Mouse (Mus musculus): ENCODE data around the gene Trim52. TPM values are rescaled to one million over a fixed set of nuclear protein-coding genes. Genes with fewer than 3 reads are reported as not detected.
A peak's percentile ranks its signal among the peaks of the same experiment; 100 is the strongest.
"Not testable (repeated sequence)": the region's sequence is repeated elsewhere in the genome, so short reads cannot be mapped to it uniquely, and the experiment has no call there.

Gene Trim52
- total RNA-seq (2021) = not detected
- long read RNA-seq, experiment 1 = 0 reads
- long read RNA-seq, experiment 2 = 0 reads

GRCm38 (mm10) chr14:106105980-106106379, at the start of gene Trim52:
Trim52 (plus strand) TSS chr14:106106198.
- DNase-seq (ENCODE audit: low spot score) = no peak

- DNase-seq (ENCODE audit: low spot score) = no peak
These were observed 33.4 kb upstream of the Trim52 start for GRCm38 (mm10) chr14:106072608-106073007.

DNA sequence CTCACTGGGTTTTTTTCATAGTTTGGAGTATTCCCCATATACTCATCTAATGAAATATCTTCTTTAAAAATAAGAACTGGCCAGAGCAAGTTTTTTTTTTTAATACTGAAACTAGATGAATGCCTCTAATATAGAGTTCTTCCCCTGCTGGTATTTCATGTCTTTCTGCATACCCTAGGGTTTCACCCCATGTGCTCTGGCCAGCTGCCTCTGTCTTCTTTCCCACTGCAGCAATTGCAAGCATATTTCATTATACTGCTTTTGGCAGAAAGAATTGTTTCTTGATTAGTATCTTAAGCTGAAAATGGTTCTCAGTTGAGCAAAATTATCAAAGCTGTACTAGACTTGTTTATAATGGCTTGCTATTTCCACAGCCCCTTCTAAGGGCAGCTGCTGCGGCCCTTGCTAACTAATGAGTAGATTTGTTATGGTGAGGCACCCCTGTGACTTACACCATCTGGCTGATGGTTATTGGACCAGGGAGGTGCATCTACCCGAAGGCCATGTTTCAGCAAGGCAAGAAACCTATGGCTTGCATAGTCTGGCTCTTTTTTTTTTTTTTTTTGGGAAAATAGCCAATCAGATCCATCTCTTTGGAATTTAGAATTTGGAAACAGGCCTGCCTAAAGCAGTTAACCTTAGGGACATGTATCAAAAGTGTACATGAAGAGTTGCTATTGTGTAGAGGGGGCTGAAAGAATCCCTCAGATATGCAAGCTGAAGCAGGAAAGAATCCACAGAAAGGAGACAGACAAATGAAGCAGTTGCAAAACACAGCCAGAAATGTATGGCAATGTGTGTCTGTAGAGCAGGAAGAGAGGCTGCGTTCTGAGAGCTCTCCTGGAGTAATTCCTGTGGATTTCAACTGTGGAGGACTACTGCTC, 30.6 kb upstream of the Trim52 start:
- DNase-seq (ENCODE audit: low spot score) = peak; percentile 52

- no peak for DNase-seq (ENCODE audit: low spot score)
These were observed 17.4 kb upstream of the Trim52 start for GRCm38 (mm10) chr14:106088480-106089037.

- no peak for DNase-seq (ENCODE audit: low spot score)
These were observed 9.2 kb upstream of the Trim52 start for GRCm38 (mm10) chr14:106096816-106097215.

GRCm38 (mm10) chr14:106100858-106101257, 5.1 kb upstream of the Trim52 start:
- DNase-seq (ENCODE audit: low spot score) = no peak

- DNase-seq (ENCODE audit: low spot score) = no peak
These were observed 427 bp downstream of the Trim52 start for GRCm38 (mm10) chr14:106106425-106106824.

- no peak for DNase-seq (ENCODE audit: low spot score)
These were observed 13.4 kb downstream of the Trim52 start for GRCm38 (mm10) chr14:106119371-106119770.

DNA sequence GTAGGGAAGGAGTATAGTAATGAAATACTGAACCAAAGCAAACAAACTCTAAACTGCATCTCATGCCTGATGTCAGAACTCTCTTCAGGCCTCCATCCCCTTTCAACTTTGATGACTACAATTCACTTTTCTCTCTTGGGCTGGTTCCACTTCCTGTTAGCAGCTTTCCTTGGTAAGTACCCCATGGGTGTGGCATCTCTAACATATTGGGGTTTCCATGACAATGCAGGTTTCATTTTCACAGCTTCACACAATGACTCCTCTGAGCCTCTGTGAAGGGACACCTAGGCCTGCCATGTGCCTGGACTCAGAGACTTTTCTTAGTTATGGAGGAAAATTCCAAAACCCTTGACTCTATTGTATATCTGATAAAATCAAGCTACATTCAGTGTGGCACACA, 30.3 kb downstream of the Trim52 start:
- DNase-seq (ENCODE audit: low spot score) = no peak

DNA sequence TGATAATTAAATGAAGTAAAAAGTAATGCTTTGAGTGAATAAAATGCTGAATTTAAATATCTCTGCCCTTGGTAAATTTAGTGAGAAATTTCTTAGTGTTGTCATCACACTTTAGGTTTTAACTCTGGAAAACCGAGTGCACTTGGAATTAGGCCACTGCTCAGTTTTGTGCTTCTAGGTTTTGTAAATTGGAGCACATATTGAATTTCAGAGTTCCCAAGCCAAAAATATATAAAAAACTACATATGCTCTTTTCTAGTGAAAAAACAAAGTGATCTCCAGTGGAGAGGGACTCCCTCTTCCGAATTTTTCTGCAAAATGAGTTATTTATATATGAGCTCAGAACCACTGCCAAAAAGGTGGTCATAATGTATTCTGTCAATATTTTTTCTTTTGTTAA, 45.2 kb downstream of the Trim52 start:
- DNase-seq (ENCODE audit: low spot score) = no peak

DNA sequence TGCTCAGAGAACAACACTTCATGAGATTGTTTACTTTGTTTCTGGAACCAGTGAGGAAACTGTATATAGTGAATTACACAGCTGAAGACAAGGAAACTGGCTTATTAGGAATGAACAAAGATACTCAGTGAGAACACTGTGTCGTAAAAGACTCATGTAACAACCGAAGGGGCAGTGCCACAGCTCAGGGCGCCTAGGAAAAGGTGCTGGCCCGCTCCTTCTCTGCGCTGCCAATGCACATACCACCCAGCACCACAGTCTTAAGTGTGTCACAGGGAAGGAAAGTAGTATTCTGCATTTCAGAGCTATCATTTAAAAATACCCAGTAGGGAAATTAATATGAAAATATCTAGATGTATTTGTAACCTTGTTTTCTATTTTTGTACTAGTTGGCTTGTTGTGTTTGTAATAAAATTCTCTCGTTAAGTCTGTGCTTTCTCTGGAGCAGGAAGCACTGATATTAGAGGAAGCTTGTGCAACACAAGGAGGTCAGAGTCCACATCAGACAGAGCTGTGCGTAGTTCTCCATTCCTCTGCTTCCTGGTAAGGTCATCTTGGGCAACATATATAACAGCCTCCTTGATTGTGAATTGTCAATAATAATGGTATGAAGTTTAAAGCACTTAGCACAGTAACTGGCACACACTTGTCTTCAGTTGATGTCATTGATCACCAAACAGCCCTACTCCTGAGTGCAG, 49.0 kb downstream of the Trim52 start:
- DNase-seq (ENCODE audit: low spot score) = no peak

- DNase-seq (ENCODE audit: low spot score) = no peak
These were observed 50.5 kb downstream of the Trim52 start for GRCm38 (mm10) chr14:106156533-106156932.

- peak; percentile 34 for DNase-seq (ENCODE audit: low spot score)
These were observed 56.3 kb downstream of the Trim52 start for GRCm38 (mm10) chr14:106162331-106162730.

DNA sequence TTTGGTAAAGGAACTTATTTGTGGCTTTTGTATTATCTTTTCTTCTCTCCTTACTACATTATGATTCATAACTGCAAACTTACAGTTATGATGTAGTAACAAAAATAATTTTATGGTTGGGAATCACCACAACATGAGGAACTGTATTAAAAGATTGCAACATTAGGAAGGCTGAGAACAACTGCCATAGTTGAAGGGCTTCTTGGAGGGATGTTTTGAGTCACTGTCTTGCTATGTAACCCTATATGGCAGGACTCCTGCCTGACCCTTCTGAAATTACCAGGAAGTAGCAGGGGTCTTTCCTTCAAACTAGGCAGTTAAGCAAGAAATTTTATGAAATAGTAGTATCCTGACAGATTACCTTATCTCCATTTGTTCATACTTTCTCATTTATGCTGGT, 57.2 kb downstream of the Trim52 start:
- DNase-seq (ENCODE audit: low spot score) = no peak

DNA sequence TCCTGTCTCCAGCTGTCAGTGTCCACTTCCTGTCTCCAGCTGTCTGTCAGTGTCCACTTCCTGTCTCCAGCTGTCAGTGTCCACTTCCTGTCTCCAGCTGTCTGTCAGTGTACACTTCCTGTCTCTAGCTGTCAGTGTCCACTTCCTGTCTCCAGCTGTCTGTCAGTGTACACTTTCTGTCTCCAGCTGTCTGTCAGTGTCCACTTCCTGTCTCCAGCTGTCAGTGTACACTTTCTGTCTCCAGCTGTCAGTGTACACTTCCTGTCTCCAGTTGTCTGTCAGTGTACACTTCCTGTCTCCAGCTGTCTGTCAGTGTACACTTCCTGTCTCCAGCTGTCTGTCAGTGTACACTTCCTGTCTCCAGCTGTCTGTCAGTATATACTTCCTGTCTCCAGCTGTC, 57.9 kb downstream of the Trim52 start:
- not testable (repeated sequence) for DNase-seq (ENCODE audit: low spot score)

DNA sequence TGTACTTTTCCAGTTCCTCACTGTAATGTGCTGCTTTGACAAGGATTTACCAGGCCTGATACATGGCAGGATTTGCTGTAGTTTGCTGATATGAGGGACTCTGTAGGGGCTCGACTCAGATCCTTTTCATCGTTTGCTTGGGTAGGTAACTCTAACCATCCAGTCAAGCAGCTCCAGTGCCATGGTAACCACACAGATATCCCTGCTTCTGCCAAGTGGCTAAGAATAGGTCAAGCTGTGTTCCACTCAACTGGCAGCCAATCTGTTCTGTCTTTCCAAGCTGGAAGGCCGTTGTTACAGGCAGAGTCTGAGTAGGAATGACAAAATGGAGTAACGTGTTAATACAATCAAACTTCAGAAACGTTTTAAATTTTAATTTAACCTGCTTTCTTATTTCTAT, 70.9 kb downstream of the Trim52 start:
- peak; percentile 73 for DNase-seq (ENCODE audit: low spot score)

DNA sequence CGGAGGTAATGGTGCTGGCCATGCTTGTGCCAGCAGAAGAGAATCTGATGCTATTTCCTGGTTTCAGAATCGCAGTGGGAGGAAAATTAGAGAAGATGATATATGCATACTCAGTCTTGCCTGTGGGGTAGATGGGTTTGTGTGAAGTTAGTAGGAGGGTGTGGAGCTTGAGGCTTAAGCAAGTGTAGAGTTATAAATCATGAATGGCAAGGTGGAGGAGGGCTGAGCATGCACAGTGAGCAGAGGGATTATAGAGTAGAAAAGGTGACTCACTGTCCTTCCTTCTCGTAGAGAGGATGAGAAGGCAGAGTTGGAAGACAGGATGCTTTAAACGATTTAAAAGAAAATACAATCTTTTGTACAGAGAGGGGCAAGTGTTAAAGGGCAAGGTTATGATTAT, 72.2 kb downstream of the Trim52 start:
- no peak for DNase-seq (ENCODE audit: low spot score)

DNA sequence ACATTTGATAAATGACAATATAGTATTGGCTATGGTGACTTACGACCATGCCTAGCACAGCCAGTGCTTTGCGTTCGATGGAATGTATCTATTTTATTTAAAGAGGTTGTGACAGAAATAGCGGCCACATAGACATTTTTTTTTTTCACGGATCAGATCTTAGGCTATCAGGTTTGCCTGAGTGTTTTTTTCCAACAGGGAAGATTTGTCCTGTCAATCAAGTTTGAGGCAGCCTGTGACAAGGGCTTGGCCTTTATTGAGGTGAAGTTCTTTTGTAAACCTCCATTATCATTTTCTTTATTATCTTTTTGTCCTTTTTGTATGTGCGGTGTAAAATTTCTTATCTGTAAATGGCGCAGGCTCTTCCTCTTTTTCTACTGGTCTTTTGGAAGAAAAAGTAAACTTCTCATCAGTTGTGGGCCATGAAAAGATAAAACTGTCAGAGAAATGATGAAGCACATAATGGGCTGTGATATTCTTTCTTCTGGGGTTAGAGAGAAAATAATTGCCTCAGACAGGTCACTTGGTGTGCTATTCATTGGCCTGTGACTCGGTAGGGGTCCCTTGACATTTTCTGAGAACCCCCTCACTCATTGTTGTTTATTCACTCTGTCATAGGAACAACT, 73.2 kb downstream of the Trim52 start:
- no peak for DNase-seq (ENCODE audit: low spot score)

DNA sequence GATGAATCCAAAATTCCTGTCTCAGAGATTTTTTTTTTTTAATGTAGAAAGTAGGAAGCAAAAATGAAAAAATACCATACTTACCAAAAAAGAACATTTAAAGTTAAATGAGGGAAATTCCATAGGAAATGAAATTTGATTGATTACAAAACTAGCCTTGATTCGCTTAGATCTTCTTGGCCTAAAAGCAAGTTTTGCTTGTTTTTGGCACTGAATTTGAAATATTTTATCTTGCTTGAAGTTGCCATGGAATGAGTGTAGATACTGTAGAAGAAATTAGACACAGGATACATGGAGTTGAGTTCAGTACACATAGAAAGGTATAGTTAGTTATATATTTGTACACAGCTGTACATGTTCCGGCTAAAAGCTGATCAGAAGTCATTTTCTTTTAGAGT, 73.7 kb downstream of the Trim52 start:
- no peak for DNase-seq (ENCODE audit: low spot score)

GRCm38 (mm10) chr14:106180616-106181015, 74.6 kb downstream of the Trim52 start:
- DNase-seq (ENCODE audit: low spot score) = no peak

DNA sequence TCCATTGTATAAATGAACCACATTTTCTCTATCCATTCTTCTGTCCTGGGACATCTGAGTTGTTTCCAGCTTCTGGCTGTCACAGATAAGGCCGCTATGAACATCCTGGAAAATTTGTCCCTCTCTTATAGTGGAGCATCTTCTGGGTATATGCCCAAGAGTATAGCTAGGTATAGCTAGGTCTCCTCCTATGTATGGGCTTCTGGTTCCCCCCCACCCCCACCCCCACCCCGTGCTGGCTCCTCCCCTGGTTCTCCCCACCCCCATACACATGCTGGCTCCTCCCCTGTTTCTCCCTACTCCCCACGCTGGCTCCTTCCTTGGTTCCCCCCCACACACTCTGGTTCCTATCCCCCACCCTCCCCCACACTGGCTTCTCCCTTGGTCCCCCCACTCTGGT, 78.0 kb downstream of the Trim52 start:
- DNase-seq (ENCODE audit: low spot score) = no peak
